Mouse (Mus musculus) layer of hippocampus, adult 9-10 months (tissue): ENCODE measurements around the gene Dzip1l.
"Not testable (repeated sequence)": the region's sequence is repeated elsewhere in the genome, so short reads cannot be mapped to it uniquely, and the experiment has no call there.

Experiments used
- DNase-seq: peaks from one replicate; pipeline ENCODE4 v3.0.0; 2022; ENCODE audit warnings: low spot score

Gene Dzip1l

GRCm38 (mm10) chr9:99629281-99630011, at the start of gene Dzip1l:
Dzip1l (plus strand) TSS chr9:99629496.
- DNase-seq, result no peak

GRCm38 (mm10) chr9:99580655-99581054, 48.6 kb upstream of the Dzip1l start:
- no peak for DNase-seq

- no peak for DNase-seq
These were observed 41.6 kb upstream of the Dzip1l start for GRCm38 (mm10) chr9:99587505-99588202.

- DNase-seq, result no peak
These were observed 38.2 kb upstream of the Dzip1l start for GRCm38 (mm10) chr9:99591144-99591543.

GRCm38 (mm10) chr9:99599127-99599526, 30.2 kb upstream of the Dzip1l start:
- DNase-seq, result not testable (repeated sequence)

GRCm38 (mm10) chr9:99603566-99603965, 25.7 kb upstream of the Dzip1l start:
- DNase-seq, result no peak

- DNase-seq, result no peak
These were observed 17.1 kb upstream of the Dzip1l start, which contains the start of gene A4gnt for GRCm38 (mm10) chr9:99612202-99612601. A4gnt (plus strand) TSS chr9:99612502.

- DNase-seq, result no peak
These were observed 9.6 kb upstream of the Dzip1l start for GRCm38 (mm10) chr9:99619688-99620087.

GRCm38 (mm10) chr9:99620196-99620595, 9.1 kb upstream of the Dzip1l start:
- DNase-seq, result no peak

- no peak for DNase-seq
These were observed 7.3 kb upstream of the Dzip1l start for GRCm38 (mm10) chr9:99622034-99622433.

- DNase-seq, result no peak
These were observed 6.3 kb upstream of the Dzip1l start for GRCm38 (mm10) chr9:99622966-99623365.

GRCm38 (mm10) chr9:99624117-99624516, 5.2 kb upstream of the Dzip1l start:
- DNase-seq, result no peak

- no peak for DNase-seq
These were observed 715 bp upstream of the Dzip1l start for GRCm38 (mm10) chr9:99628581-99628980.

- no peak for DNase-seq
These were observed 775 bp downstream of the Dzip1l start for GRCm38 (mm10) chr9:99630071-99630470.

- DNase-seq, result no peak
These were observed 1.3 kb downstream of the Dzip1l start for GRCm38 (mm10) chr9:99630528-99631125.

- DNase-seq, result no peak
These were observed 2.5 kb downstream of the Dzip1l start for GRCm38 (mm10) chr9:99631781-99632180.

- DNase-seq, result no peak
These were observed 3.0 kb downstream of the Dzip1l start for GRCm38 (mm10) chr9:99632264-99632663.

- no peak for DNase-seq
These were observed 7.5 kb downstream of the Dzip1l start for GRCm38 (mm10) chr9:99636776-99637175.

GRCm38 (mm10) chr9:99637227-99637626, 7.9 kb downstream of the Dzip1l start:
- DNase-seq, result no peak

- DNase-seq, result no peak
These were observed 8.4 kb downstream of the Dzip1l start for GRCm38 (mm10) chr9:99637736-99638135.

GRCm38 (mm10) chr9:99639957-99640356, 10.7 kb downstream of the Dzip1l start:
- DNase-seq, result no peak

GRCm38 (mm10) chr9:99645416-99645815, 16.1 kb downstream of the Dzip1l start:
- no peak for DNase-seq

GRCm38 (mm10) chr9:99646102-99646501, 16.8 kb downstream of the Dzip1l start:
- no peak for DNase-seq
